Mouse (Mus musculus): ENCODE data around the gene Rrm1. TPM values are rescaled to one million over a fixed set of nuclear protein-coding genes. Genes with fewer than 3 reads are reported as not detected.
A peak's percentile ranks its signal among the peaks of the same experiment; 100 is the strongest.

Rrm1 gene
- polyA plus RNA-seq, 1 experiment from 2014 or later, result 284 TPM

GRCm38 (mm10) chr7:102506848-102507247, 65.4 kb downstream of the Rrm1 start:
- Histone ChIP-seq H3K27me3 (replicated peaks; ENCODE audit: control insufficient read depth, insufficient read depth, low read length) (peaks cover 4% of the 10 kb centered on the region; the same call in 1 of the 2 replicates), H3K4me3 (ENCODE audit: low read depth, low read length) (no peak overlapping the region), H3K9me3 (ENCODE audit: control insufficient read depth, low read length) (no peaks in the 10 kb centered on the region), H3K4me1 (replicated peaks; ENCODE audit: control insufficient read depth, insufficient read depth, low read length) (no peaks in the 10 kb centered on the region), H3K36me3 (ENCODE audit: control insufficient read depth, insufficient read depth, low read length) (no peaks in the 10 kb centered on the region), H3K4me2 (no peak overlapping the region), H3K9ac (ENCODE audit: low read depth, low read length) (no peak overlapping the region), H3K27ac (ENCODE audit: low read depth, low read length) (no peak overlapping the region)
- ATAC-seq (replicated peaks; ENCODE audit: low FRiP score) (peak; percentile 65), DNase-seq (ENCODE audit: low spot score) (peak; percentile 63)
- 33% methylated on average over 3 of the region's 3 CpGs for WGBS

DNA sequence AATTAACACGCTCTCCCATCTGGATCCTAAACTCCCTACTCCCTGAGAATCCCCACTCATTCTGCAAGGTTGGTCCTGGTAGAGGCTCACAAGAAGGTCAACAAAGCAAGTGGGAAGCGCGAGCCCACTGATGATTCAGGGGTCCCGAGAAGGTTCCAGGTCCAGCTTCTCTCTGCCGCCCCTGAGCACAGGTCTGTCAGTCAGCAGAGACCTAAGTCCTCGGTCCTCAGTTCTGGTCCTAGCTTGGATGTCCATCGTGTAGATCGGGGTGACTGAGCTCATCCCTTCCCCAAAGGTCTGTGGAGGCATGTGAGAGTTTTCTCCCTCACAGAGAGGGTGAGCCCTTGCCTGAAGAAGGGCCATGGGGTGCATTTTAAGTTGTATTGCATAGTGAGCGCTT, 66.6 kb downstream of the Rrm1 start:
- 86% methylated on average over 9 of the region's 9 CpGs for WGBS
- DNase-seq (ENCODE audit: low spot score), result no peak
- Histone ChIP-seq H3K9ac (ENCODE audit: low read depth, low read length) (no peak overlapping the region), H3K36me3 (ENCODE audit: control insufficient read depth, insufficient read depth, low read length) (no peaks in the 10 kb centered on the region), H3K4me2 (no peak overlapping the region), H3K4me1 (replicated peaks; ENCODE audit: control insufficient read depth, insufficient read depth, low read length) (no peaks in the 10 kb centered on the region; the same call in 1 of the 2 replicates), H3K9me3 (ENCODE audit: control insufficient read depth, low read length) (no peaks in the 10 kb centered on the region), H3K4me3 (ENCODE audit: low read depth, low read length) (no peak overlapping the region), H3K27ac (ENCODE audit: low read depth, low read length) (no peak overlapping the region), H3K27me3 (replicated peaks; ENCODE audit: control insufficient read depth, insufficient read depth, low read length) (peaks cover 6% of the 10 kb centered on the region; the same call in 1 of the 2 replicates)
- no peak for ATAC-seq (replicated peaks; ENCODE audit: low FRiP score)

- Histone ChIP-seq H3K4me1 (replicated peaks; ENCODE audit: control insufficient read depth, insufficient read depth, low read length) (no peaks in the 10 kb centered on the region; the same call in none of the 2 replicates), H3K27me3 (replicated peaks; ENCODE audit: control insufficient read depth, insufficient read depth, low read length) (peaks cover 6% of the 10 kb centered on the region; the same call in 1 of the 2 replicates), H3K36me3 (ENCODE audit: control insufficient read depth, insufficient read depth, low read length) (no peaks in the 10 kb centered on the region), H3K4me2 (no peak overlapping the region), H3K27ac (ENCODE audit: low read depth, low read length) (no peak overlapping the region), H3K4me3 (ENCODE audit: low read depth, low read length) (no peak overlapping the region), H3K9me3 (ENCODE audit: control insufficient read depth, low read length) (no peaks in the 10 kb centered on the region), H3K9ac (ENCODE audit: low read depth, low read length) (no peak overlapping the region)
- WGBS, result 87% methylated on average over 6 of the region's 6 CpGs
- DNase-seq (ENCODE audit: low spot score), result no peak
- ATAC-seq (replicated peaks; ENCODE audit: low FRiP score), result no peak
Observed at GRCm38 (mm10) chr7:102508666-102509065, 67.2 kb downstream of the Rrm1 start.

DNA sequence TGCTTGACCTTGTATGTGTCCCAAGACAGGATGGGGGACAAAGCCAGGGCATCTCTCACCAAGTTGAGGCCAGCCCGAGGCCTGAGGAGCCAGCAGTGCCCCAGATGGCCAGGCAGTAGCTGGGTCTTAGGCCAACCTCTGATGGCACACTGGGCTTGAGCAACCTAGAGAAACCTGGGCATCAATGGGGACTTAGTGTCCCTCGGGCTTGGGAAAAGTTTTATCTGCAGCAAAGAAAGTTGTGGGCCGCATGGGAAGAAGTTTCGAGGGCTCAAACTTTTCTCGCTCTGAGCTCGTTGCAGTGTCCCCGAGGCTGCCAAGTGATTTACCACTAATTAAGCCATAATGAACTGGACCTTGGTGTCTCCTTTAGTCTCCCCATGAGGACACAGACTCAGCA, 68.2 kb downstream of the Rrm1 start:
- Histone ChIP-seq H3K36me3 (ENCODE audit: control insufficient read depth, insufficient read depth, low read length) (no peaks in the 10 kb centered on the region), H3K27me3 (replicated peaks; ENCODE audit: control insufficient read depth, insufficient read depth, low read length) (peaks cover 6% of the 10 kb centered on the region; the same call in 1 of the 2 replicates), H3K4me3 (ENCODE audit: low read depth, low read length) (no peak overlapping the region), H3K4me1 (replicated peaks; ENCODE audit: control insufficient read depth, insufficient read depth, low read length) (no peaks in the 10 kb centered on the region; the same call in none of the 2 replicates), H3K4me2 (no peak overlapping the region), H3K9ac (ENCODE audit: low read depth, low read length) (no peak overlapping the region), H3K9me3 (ENCODE audit: control insufficient read depth, low read length) (no peaks in the 10 kb centered on the region), H3K27ac (ENCODE audit: low read depth, low read length) (no peak overlapping the region)
- WGBS, result 78% methylated on average over 7 of the region's 7 CpGs
- DNase-seq (ENCODE audit: low spot score), result no peak
- ATAC-seq (replicated peaks; ENCODE audit: low FRiP score), result no peak

DNA sequence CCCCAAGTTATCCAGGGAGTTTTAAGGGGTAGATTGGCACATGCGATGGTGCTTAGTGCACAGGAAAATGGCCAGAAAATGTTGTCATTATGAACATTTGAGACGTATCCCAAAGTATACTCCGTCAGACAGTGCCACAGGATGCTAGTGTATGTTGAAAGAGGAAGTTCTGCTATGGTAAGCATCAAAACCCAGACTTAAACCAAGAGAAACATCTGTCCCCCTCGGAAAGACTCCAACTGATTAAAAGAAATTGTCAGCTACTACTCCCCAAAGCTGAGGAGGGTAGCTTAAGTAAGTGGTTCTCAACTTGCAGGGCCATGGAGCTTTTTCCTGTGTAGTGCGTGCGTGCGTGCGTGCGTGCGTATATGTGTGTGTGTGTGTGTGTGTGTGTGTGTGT, 70.4 kb downstream of the Rrm1 start:
- Histone ChIP-seq H3K9ac (ENCODE audit: low read depth, low read length) (no peak overlapping the region), H3K4me3 (ENCODE audit: low read depth, low read length) (no peak overlapping the region), H3K9me3 (ENCODE audit: control insufficient read depth, low read length) (no peaks in the 10 kb centered on the region), H3K36me3 (ENCODE audit: control insufficient read depth, insufficient read depth, low read length) (no peaks in the 10 kb centered on the region), H3K27ac (ENCODE audit: low read depth, low read length) (no peak overlapping the region), H3K27me3 (replicated peaks; ENCODE audit: control insufficient read depth, insufficient read depth, low read length) (peaks cover 6% of the 10 kb centered on the region), H3K4me1 (replicated peaks; ENCODE audit: control insufficient read depth, insufficient read depth, low read length) (no peaks in the 10 kb centered on the region; the same call in none of the 2 replicates), H3K4me2 (no peak overlapping the region)
- DNase-seq (ENCODE audit: low spot score) (no peak), ATAC-seq (replicated peaks; ENCODE audit: low FRiP score) (no peak)
- 82% methylated on average over 10 of the region's 10 CpGs for WGBS

GRCm38 (mm10) chr7:102512814-102513435, 71.4 kb downstream of the Rrm1 start:
- 1% methylated on average over 54 of the region's 54 CpGs for WGBS
- Histone ChIP-seq H3K4me2 (peak overlapping the region; percentile 82), H3K27ac (ENCODE audit: low read depth, low read length) (no peak overlapping the region), H3K36me3 (ENCODE audit: control insufficient read depth, insufficient read depth, low read length) (no peaks in the 10 kb centered on the region), H3K27me3 (replicated peaks; ENCODE audit: control insufficient read depth, insufficient read depth, low read length) (peaks cover 6% of the 10 kb centered on the region), H3K9me3 (ENCODE audit: control insufficient read depth, low read length) (no peaks in the 10 kb centered on the region), H3K4me3 (ENCODE audit: low read depth, low read length) (peak overlapping the region; percentile 48), H3K9ac (ENCODE audit: low read depth, low read length) (peak overlapping the region; percentile 59), H3K4me1 (replicated peaks; ENCODE audit: control insufficient read depth, insufficient read depth, low read length) (no peaks in the 10 kb centered on the region; the same call in none of the 2 replicates)
- peak; percentile 88 for DNase-seq (ENCODE audit: low spot score)
- ATAC-seq (replicated peaks; ENCODE audit: low FRiP score), result peak; percentile 87

DNA sequence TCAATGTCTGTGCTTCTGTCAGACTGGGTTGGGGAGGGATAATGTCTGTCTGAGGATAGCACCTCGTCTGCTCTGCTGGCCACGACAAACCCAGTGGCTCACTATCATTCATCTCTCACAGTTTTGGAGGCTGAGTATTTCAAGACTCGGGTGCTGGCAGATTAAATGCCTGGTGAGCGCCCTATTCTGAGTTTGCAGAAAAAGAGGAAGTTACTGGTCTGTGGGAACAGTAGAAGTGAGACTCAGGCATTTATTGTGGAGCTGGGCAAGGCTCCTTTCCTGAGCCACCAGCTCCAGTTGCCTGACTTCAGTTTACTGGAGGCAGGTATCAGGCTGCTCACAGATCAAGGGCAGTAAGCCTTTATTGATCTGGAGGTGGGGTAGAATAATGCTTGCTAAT, 72.6 kb downstream of the Rrm1 start:
- no peak overlapping the region for H3K27ac ChIP-seq (ENCODE audit: low read depth, low read length)
- ATAC-seq (replicated peaks; ENCODE audit: low FRiP score) (no peak), DNase-seq (ENCODE audit: low spot score) (no peak)
- H3K36me3 ChIP-seq (ENCODE audit: control insufficient read depth, insufficient read depth, low read length), result no peaks in the 10 kb centered on the region
- no peaks in the 10 kb centered on the region; the same call in none of the 2 replicates for H3K4me1 ChIP-seq (replicated peaks; ENCODE audit: control insufficient read depth, insufficient read depth, low read length)
- no peak overlapping the region for H3K4me2 ChIP-seq
- WGBS, result 27% methylated on average over 4 of the region's 4 CpGs
- no peak overlapping the region for H3K9ac ChIP-seq (ENCODE audit: low read depth, low read length)
- no peaks in the 10 kb centered on the region for H3K9me3 ChIP-seq (ENCODE audit: control insufficient read depth, low read length)
- H3K27me3 ChIP-seq (replicated peaks; ENCODE audit: control insufficient read depth, insufficient read depth, low read length), result peaks cover 6% of the 10 kb centered on the region
- H3K4me3 ChIP-seq (ENCODE audit: low read depth, low read length), result no peak overlapping the region

GRCm38 (mm10) chr7:102516261-102517050, 75.0 kb downstream of the Rrm1 start:
- 66% methylated on average over 10 of the region's 10 CpGs for WGBS

More at GRCm38 (mm10) chr7:102516261-102517050, 75.0 kb downstream of the Rrm1 start:
- ATAC-seq (replicated peaks; ENCODE audit: low FRiP score) (0 out of 2 replicates have a peak, but pooled peaks have one; percentile 11), DNase-seq (ENCODE audit: low spot score) (no peak)
- Histone ChIP-seq H3K27ac (ENCODE audit: low read depth, low read length) (no peak overlapping the region), H3K9ac (ENCODE audit: low read depth, low read length) (no peak overlapping the region), H3K4me3 (ENCODE audit: low read depth, low read length) (no peak overlapping the region), H3K27me3 (replicated peaks; ENCODE audit: control insufficient read depth, insufficient read depth, low read length) (peaks cover 6% of the 10 kb centered on the region), H3K9me3 (ENCODE audit: control insufficient read depth, low read length) (no peaks in the 10 kb centered on the region), H3K36me3 (ENCODE audit: control insufficient read depth, insufficient read depth, low read length) (no peaks in the 10 kb centered on the region), H3K4me2 (no peak overlapping the region), H3K4me1 (replicated peaks; ENCODE audit: control insufficient read depth, insufficient read depth, low read length) (no peaks in the 10 kb centered on the region; the same call in none of the 2 replicates)
